Mouse (Mus musculus) mouse embryonic stem cell (cell line): ENCODE data around the gene Sympk.

Experiments used
- in situ Hi-C, 2 experiments: fragments of 300-500 bp; cut with MboI; formaldehyde crosslinking; loops; 1 replicate in 1 of 2; 3 replicates in 1 of 2; pipeline ENCODE4 v1.14.3; 2019 to 2020; ENCODE audit warnings: low sequenced_read_pairs in 2 of 2, low pct_unique_long_range_greater_than_20kb in 1 of 2, mixed read lengths in 1 of 2; ENCODE audit not compliant: unreplicated experiment in 1 of 2

Sympk gene

GRCm38 (mm10) chr7:19024096-19024506 is at the start of gene Sympk:
Gene Sympk, plus strand, starts transcription at chr7:19024377.
- in situ Hi-C loops = no loop called here

GRCm38 (mm10) chr7:18978381-18978780 is 45.8 kb upstream of the Sympk start:
- in situ Hi-C loops = no loop called here

- in situ Hi-C loops = no loop called here
Measured at GRCm38 (mm10) chr7:18986503-18986902, 37.7 kb upstream of the Sympk start.

GRCm38 (mm10) chr7:18987100-18987499 is 37.1 kb upstream of the Sympk start, which contains the start of gene Nanos2:
Gene Nanos2, plus strand, starts transcription at chr7:18987400.
- in situ Hi-C loops = no loop called here

GRCm38 (mm10) chr7:18987747-18988146 is 36.4 kb upstream of the Sympk start:
- in situ Hi-C loops = no loop called here

- in situ Hi-C loops = no loop called here
Measured at GRCm38 (mm10) chr7:18988780-18989179, 35.4 kb upstream of the Sympk start.

- in situ Hi-C loops = no loop called here
Measured at GRCm38 (mm10) chr7:18989995-18990394, 34.2 kb upstream of the Sympk start.

- in situ Hi-C loops = no loop called here
Measured at GRCm38 (mm10) chr7:18990601-18991295, 33.4 kb upstream of the Sympk start, which contains the start of gene Mypop. Gene Mypop, plus strand, starts transcription at chr7:18991245.

GRCm38 (mm10) chr7:18991660-18992293 is 32.4 kb upstream of the Sympk start:
- in situ Hi-C loops = no loop called here

- in situ Hi-C loops = no loop called here
Measured at GRCm38 (mm10) chr7:18992294-18992675, 31.9 kb upstream of the Sympk start.

- in situ Hi-C loops = no loop called here
Measured at GRCm38 (mm10) chr7:18993036-18993435, 31.1 kb upstream of the Sympk start.

GRCm38 (mm10) chr7:18998835-18999234 is 25.3 kb upstream of the Sympk start:
- in situ Hi-C loops = no loop called here

- in situ Hi-C loops = no loop called here
Measured at GRCm38 (mm10) chr7:19000421-19000820, 23.8 kb upstream of the Sympk start.

GRCm38 (mm10) chr7:19001066-19001806 is 22.9 kb upstream of the Sympk start:
- in situ Hi-C loops = no loop called here

- in situ Hi-C loops = no loop called here
Measured at GRCm38 (mm10) chr7:19001807-19002085, 22.4 kb upstream of the Sympk start.

GRCm38 (mm10) chr7:19002115-19002514 is 22.1 kb upstream of the Sympk start:
- in situ Hi-C loops = no loop called here

GRCm38 (mm10) chr7:19002848-19003498 is 21.2 kb upstream of the Sympk start:
- in situ Hi-C loops = no loop called here

- in situ Hi-C loops = no loop called here
Measured at GRCm38 (mm10) chr7:19003902-19004630, 20.1 kb upstream of the Sympk start, which contains the start of gene Irf2bp1. Gene Irf2bp1, plus strand, starts transcription at chr7:19004044.
